32 mouse cellular contexts compared by ENCODE assay signal in the genomic region with DNA sequence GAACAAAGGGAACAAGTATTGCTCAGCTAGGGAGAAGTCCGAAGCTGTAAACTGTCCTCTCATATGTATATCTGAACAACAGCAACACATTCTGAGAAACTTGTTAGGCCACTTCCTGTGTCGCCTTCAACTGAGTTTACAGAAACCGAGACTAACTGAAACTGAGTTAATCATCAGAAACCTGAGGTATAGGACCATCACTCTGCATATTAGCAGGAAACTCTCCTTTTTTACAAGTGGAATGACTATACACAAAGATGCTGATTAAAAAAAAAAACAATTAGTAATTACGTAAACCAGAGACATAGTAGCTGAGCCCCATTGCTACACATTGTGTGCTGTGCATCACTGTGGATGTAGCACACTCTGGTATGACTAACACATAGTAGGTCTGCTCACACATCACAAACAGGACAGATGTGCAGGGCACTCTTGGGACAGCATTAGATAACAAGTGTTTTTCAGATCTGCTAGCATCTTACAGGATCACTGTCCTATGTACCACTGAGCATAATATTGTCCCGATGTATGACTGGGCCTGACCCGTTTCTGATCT.
A peak's percentile ranks its signal among the peaks of the same experiment; 100 is the strongest.
DNase-seq lines count a peak whose midpoint lies in the region; ATAC-seq and TF ChIP-seq lines count a peak whose summit lies in the region.
"Had no signal": no experiment of that assay in that cellular context is flagged by ENCODE, and none has a peak within 500 bp of the region (broad histone marks: within the 10 kb centered on the region; RNA-seq: fewer than 3 reads in every experiment).

No protein-coding gene starts in this region.

- H3K36me3 ChIP-seq in liver, embryonic 15.5 days (replicated peaks): no peaks in the 10 kb centered on the region
- no peaks in the 10 kb centered on the region for H3K36me3 ChIP-seq in liver, postnatal 0 days (replicated peaks; ENCODE audit: insufficient read depth, low read length)
- no peaks in the 10 kb centered on the region for H3K36me3 ChIP-seq in kidney, adult 2 months (ENCODE audit: control insufficient read depth, insufficient read depth, low read length)
- H3K36me3 ChIP-seq: embryonic facial prominence, embryonic 13.5 days; heart, embryonic 12.5 days; hindbrain, embryonic 13.5 days; liver, embryonic 12.5 days; neural tube, embryonic 13.5 days; stomach, embryonic 15.5 days had no signal

- no peak for TF ChIP-seq POLR2A in kidney, adult 2 months (IDR thresholded peaks at IDR 0.05; ENCODE audit: low read depth, low read length)

- no peak overlapping the region for H3K4me2 ChIP-seq in liver, embryonic 15.5 days
- no peak overlapping the region for H3K4me2 ChIP-seq in liver, postnatal 0 days (ENCODE audit: low read depth, low read length)
- H3K4me2 ChIP-seq: embryonic facial prominence, embryonic 13.5 days; heart, embryonic 12.5 days; hindbrain, embryonic 13.5 days; liver, embryonic 12.5 days; midbrain, embryonic 11.5 days; neural tube, embryonic 13.5 days; stomach, embryonic 15.5 days had no signal

- H3K4me1 ChIP-seq in liver, embryonic 15.5 days (replicated peaks): peaks cover 10% of the 10 kb centered on the region
- H3K4me1 ChIP-seq in liver, postnatal 0 days (ENCODE audit: insufficient read depth): peaks cover 4% of the 10 kb centered on the region; the same call in 1 of the 2 replicates
- H3K4me1 ChIP-seq in kidney, adult 2 months (ENCODE audit: control insufficient read depth, insufficient read depth, low read length): no peaks in the 10 kb centered on the region
- H3K4me1 ChIP-seq: embryonic facial prominence, embryonic 13.5 days; hindbrain, embryonic 13.5 days; neural tube, embryonic 13.5 days; stomach, embryonic 15.5 days had no signal

- H3K4me3 ChIP-seq in liver, embryonic 15.5 days (replicated peaks): no peak overlapping the region
- H3K4me3 ChIP-seq in liver, postnatal 0 days (ENCODE audit: low read depth, low read length): no peak overlapping the region
- no peak overlapping the region for H3K4me3 ChIP-seq in kidney, adult 2 months (ENCODE audit: insufficient read depth, low read depth, low read length)
- H3K4me3 ChIP-seq: embryonic facial prominence, embryonic 13.5 days; erythroblast, embryonic 14.5 days; heart, embryonic 12.5 days; hindbrain, embryonic 13.5 days; liver, embryonic 12.5 days; myocyte; neural tube, embryonic 13.5 days; stomach, embryonic 15.5 days had no signal

- 50% methylated on average over 6 of the region's 6 CpGs for WGBS in liver, embryonic 15.5 days (ENCODE audit: insufficient replicate concordance)
- WGBS in liver, postnatal 0 days (ENCODE audit: insufficient replicate concordance): 56% methylated on average over 6 of the region's 6 CpGs
- 87% methylated on average over 6 of the region's 6 CpGs for WGBS in kidney, adult 2 months

- no peaks in the 10 kb centered on the region for H3K9me3 ChIP-seq in liver, embryonic 15.5 days (replicated peaks)
- H3K9me3 ChIP-seq in liver, postnatal 0 days (ENCODE audit: low read length): no peaks in the 10 kb centered on the region
- H3K9me3 ChIP-seq: embryonic facial prominence, embryonic 13.5 days; heart, embryonic 12.5 days; hindbrain, embryonic 13.5 days; liver, embryonic 12.5 days; neural tube, embryonic 13.5 days; stomach, embryonic 15.5 days had no signal

- no peak overlapping the region for H3K9ac ChIP-seq in liver, embryonic 15.5 days
- H3K9ac ChIP-seq in liver, postnatal 0 days (replicated peaks): no peak overlapping the region
- H3K9ac ChIP-seq: embryonic facial prominence, embryonic 13.5 days; forebrain, postnatal 0 days; heart, embryonic 12.5 days; hindbrain, embryonic 13.5 days; liver, embryonic 12.5 days; neural tube, embryonic 13.5 days; stomach, embryonic 15.5 days had no signal

- DNase-seq in liver, postnatal 0 days: no peak
- no peak for DNase-seq in kidney, adult 2 months
- DNase-seq in layer of hippocampus, postnatal 14 days (ENCODE audit: low spot score in 2 of 2): no peak
- DNase-seq: adrenal gland, adult 2 months; cerebellum, adult 11 months; cerebellum, adult 9-11 months; forebrain, postnatal 0 days; gastrocnemius, postnatal 14 days; heart, adult 18-20 months; heart, postnatal 4 days; kidney, adult 18-20 months; kidney, postnatal 4 days; layer of hippocampus, postnatal 36 days; left cerebral cortex, postnatal 4 days; lung, adult 2 months; lung, postnatal 10 days; right cerebral cortex, postnatal 4 days had no signal

- H3K27ac ChIP-seq in liver, embryonic 15.5 days (replicated peaks): peak overlapping the region; percentile 48; the same call in 1 of the 2 replicates
- H3K27ac ChIP-seq in liver, postnatal 0 days (ENCODE audit: low read depth): no peak overlapping the region
- no peak overlapping the region for H3K27ac ChIP-seq in kidney, adult 2 months (ENCODE audit: insufficient read depth, low read depth, low read length)
- H3K27ac ChIP-seq: embryonic facial prominence, embryonic 13.5 days; hindbrain, embryonic 13.5 days; liver, embryonic 12.5 days; macrophage; neural tube, embryonic 13.5 days; stomach, embryonic 15.5 days had no signal

- no peak for TF ChIP-seq CTCF in liver, postnatal 0 days (IDR thresholded peaks at IDR 0.05; ENCODE audit: low read depth)
- no peak for TF ChIP-seq CTCF in kidney, adult 2 months (conservative IDR thresholded peaks at IDR 0.05; ENCODE audit: insufficient read depth, insufficient read length, low read depth, low read length)

- no peaks in the 10 kb centered on the region for H3K27me3 ChIP-seq in liver, embryonic 15.5 days
- H3K27me3 ChIP-seq in liver, postnatal 0 days (ENCODE audit: insufficient read depth, low read length): no peaks in the 10 kb centered on the region
- no peaks in the 10 kb centered on the region for H3K27me3 ChIP-seq in kidney, adult 2 months (replicated peaks; ENCODE audit: control insufficient read depth, insufficient read depth, low read length)
- H3K27me3 ChIP-seq: embryonic facial prominence, embryonic 13.5 days; heart, embryonic 12.5 days; hindbrain, embryonic 13.5 days; liver, embryonic 12.5 days; neural tube, embryonic 13.5 days; stomach, embryonic 15.5 days had no signal

- no peak for ATAC-seq in liver, embryonic 15.5 days (ENCODE audit: insufficient read depth)
- no peak for ATAC-seq in liver, postnatal 0 days
- ATAC-seq in granulocyte monocyte progenitor cell, adult 5-6 weeks (replicated peaks; ENCODE audit: poor library complexity, severe bottlenecking): peak; percentile 49; the same call in 1 of the 2 replicates
- peak; percentile 29; the same call in 1 of the 2 replicates for ATAC-seq in megakaryocyte progenitor cell, adult 5-6 weeks (replicated peaks; ENCODE audit: poor library complexity)
- ATAC-seq in erythroblast, adult 5-6 weeks (replicated peaks; ENCODE audit: low FRiP score, poor library complexity, severe bottlenecking): no peak
- ATAC-seq: forebrain, postnatal 0 days; midbrain, embryonic 16.5 days had no signal

- TF ChIP-seq EP300 in liver, postnatal 0 days (IDR thresholded peaks at IDR 0.05; ENCODE audit: low read depth): no peak

Comparison
In these comparisons a context has a peak if more than half of its experiments do, and no peak if none do; other contexts are left out.
1. ATAC-seq: peak in granulocyte monocyte progenitor cell, adult 5-6 weeks (single experiment) and megakaryocyte progenitor cell, adult 5-6 weeks (single experiment); none in liver, embryonic 15.5 days (single experiment), liver, postnatal 0 days (single experiment) and erythroblast, adult 5-6 weeks (single experiment).